Mouse (Mus musculus): ENCODE measurements around the gene Cpe. TPM values are rescaled to one million over a fixed set of nuclear protein-coding genes. Genes with fewer than 3 reads are reported as not detected.

The Cpe gene
- total and polyA plus RNA-seq, 3 experiments = not detected

GRCm38 (mm10) chr8:64707481-64707880 lies 14.6 kb upstream of the Cpe start:
- no peaks in the 10 kb centered on the region for H3K9me3 ChIP-seq (replicated peaks; ENCODE audit: insufficient read depth, low read length)
- no peak overlapping the region for H3K27ac ChIP-seq (ENCODE audit: control insufficient read depth, low read depth, low read length)
- TF ChIP-seq UBTF (IDR thresholded peaks at IDR 0.05; ENCODE audit: borderline replicate concordance, insufficient read depth, low read depth, low read length) = no peak
- no peak for TF ChIP-seq NELFE (IDR thresholded peaks at IDR 0.05; ENCODE audit: low read depth, low read length)
- TF ChIP-seq GABPA (IDR thresholded peaks at IDR 0.05; ENCODE audit: low read depth, low read length) = no peak
- TF ChIP-seq CHD2 (IDR thresholded peaks at IDR 0.05; ENCODE audit: low read length) = no peak
- no peak for TF ChIP-seq MYB (IDR thresholded peaks at IDR 0.05; ENCODE audit: low read depth, low read length)
- TF ChIP-seq CHD1 (IDR thresholded peaks at IDR 0.05; ENCODE audit: low read depth, low read length) = no peak
- TF ChIP-seq POLR2AphosphoS2 (IDR thresholded peaks at IDR 0.05; ENCODE audit: low read length) = no peak
- no peak for TF ChIP-seq ZNF384 (IDR thresholded peaks at IDR 0.05; ENCODE audit: low read depth, low read length)
- no peak for TF ChIP-seq ZC3H11A (IDR thresholded peaks at IDR 0.05; ENCODE audit: low read depth, low read length)
- TF ChIP-seq MAZ (IDR thresholded peaks at IDR 0.05; ENCODE audit: low read depth, low read length) = no peak
- TF ChIP-seq GATA1 (IDR thresholded peaks at IDR 0.05; ENCODE audit: low read depth, low read length) = no peak
- no peak for TF ChIP-seq RCOR1 (IDR thresholded peaks at IDR 0.05; ENCODE audit: low read depth, low read length)
- TF ChIP-seq KAT2A (conservative IDR thresholded peaks at IDR 0.05; ENCODE audit: low read depth, low read length) = no peak
- TF ChIP-seq ZKSCAN1 (IDR thresholded peaks at IDR 0.05; ENCODE audit: low read depth, low read length) = no peak
- no peak for TF ChIP-seq TAL1 (IDR thresholded peaks at IDR 0.05; ENCODE audit: low read length)
- no peak for TF ChIP-seq USF1 (IDR thresholded peaks at IDR 0.05; ENCODE audit: low read depth, low read length)
- no peak for TF ChIP-seq BHLHE40 (IDR thresholded peaks at IDR 0.05; ENCODE audit: borderline replicate concordance, low read depth, low read length)
- TF ChIP-seq HCFC1 (IDR thresholded peaks at IDR 0.05; ENCODE audit: low read depth, low read length) = no peak
- TF ChIP-seq JUND (IDR thresholded peaks at IDR 0.05; ENCODE audit: low read depth, low read length) = no peak
- H3K36me3 ChIP-seq (ENCODE audit: control insufficient read depth in 1 of 2, insufficient read depth in 2 of 2, low read length in 2 of 2) = no peaks in the 10 kb centered on the region
- no peak overlapping the region for H3K9ac ChIP-seq (ENCODE audit: control insufficient read depth, low read depth, low read length, poor library complexity, severe bottlenecking)
- DNase-seq (ENCODE audit: low read depth, low spot score) = no peak
- no peaks in the 10 kb centered on the region for H3K4me1 ChIP-seq (ENCODE audit: control insufficient read depth in 1 of 2, insufficient read depth in 2 of 2, low read length in 2 of 2)
- H3K79me2 ChIP-seq (ENCODE audit: control insufficient read depth, insufficient read depth, low read length, poor library complexity) = no peaks in the 10 kb centered on the region
- H3K4me3 ChIP-seq (ENCODE audit: control insufficient read depth in 1 of 2, insufficient read depth in 1 of 2, low read depth in 2 of 2, low read length in 2 of 2) = no peak overlapping the region
- no peaks in the 10 kb centered on the region for H3K27me3 ChIP-seq (ENCODE audit: control insufficient read depth in 1 of 2, insufficient read depth in 2 of 2, low read length in 2 of 2)

GRCm38 (mm10) chr8:64703191-64703590 lies 10.3 kb upstream of the Cpe start:
- no peak for DNase-seq (ENCODE audit: low read depth, low spot score)
- Histone ChIP-seq H3K9me3 (replicated peaks; ENCODE audit: insufficient read depth, low read length) (no peaks in the 10 kb centered on the region), H3K36me3 (ENCODE audit: control insufficient read depth in 1 of 2, insufficient read depth in 2 of 2, low read length in 2 of 2) (no peaks in the 10 kb centered on the region), H3K27ac (ENCODE audit: control insufficient read depth, low read depth, low read length) (no peak overlapping the region), H3K4me1 (ENCODE audit: control insufficient read depth in 1 of 2, insufficient read depth in 2 of 2, low read length in 2 of 2) (no peaks in the 10 kb centered on the region), H3K4me3 (ENCODE audit: control insufficient read depth in 1 of 2, insufficient read depth in 1 of 2, low read depth in 2 of 2, low read length in 2 of 2) (no peak overlapping the region), H3K27me3 (ENCODE audit: control insufficient read depth in 1 of 2, insufficient read depth in 2 of 2, low read length in 2 of 2) (no peaks in the 10 kb centered on the region; a peak in 1 of 4 replicates), H3K9ac (ENCODE audit: control insufficient read depth, low read depth, low read length, poor library complexity, severe bottlenecking) (no peak overlapping the region), H3K79me2 (ENCODE audit: control insufficient read depth, insufficient read depth, low read length, poor library complexity) (no peaks in the 10 kb centered on the region)
- TF ChIP-seq RAD21 (IDR thresholded peaks at IDR 0.05; ENCODE audit: low read depth, low read length) (no peak), RCOR1 (IDR thresholded peaks at IDR 0.05; ENCODE audit: low read depth, low read length) (no peak), ETS1 (IDR thresholded peaks at IDR 0.05; ENCODE audit: low read depth, low read length) (no peak), MAZ (IDR thresholded peaks at IDR 0.05; ENCODE audit: low read depth, low read length) (no peak), GABPA (IDR thresholded peaks at IDR 0.05; ENCODE audit: low read depth, low read length) (no peak), ZKSCAN1 (IDR thresholded peaks at IDR 0.05; ENCODE audit: low read depth, low read length) (no peak), E2F4 (IDR thresholded peaks at IDR 0.05; ENCODE audit: borderline replicate concordance, low read depth, low read length) (no peak), HCFC1 (IDR thresholded peaks at IDR 0.05; ENCODE audit: low read depth, low read length) (no peak)

Data from MEL (cell line).